Mouse (Mus musculus) ES-Bruce4 (cell line): ENCODE results near the gene Adam15. TPM values are rescaled to one million over a fixed set of nuclear protein-coding genes. Genes with fewer than 3 reads are reported as not detected.

ENCODE experiments used
- H3K27ac ChIP-seq: 2 replicates; pipeline ENCODE4 v1.5.1; 2012; ENCODE audit warnings: low read length, inconsistent platforms; ENCODE audit not compliant: insufficient read depth
- H3K27me3 ChIP-seq: 2 replicates; pipeline ENCODE4 v1.6.1; 2012; ENCODE audit warnings: mild to moderate bottlenecking, low read length, inconsistent platforms; ENCODE audit not compliant: control insufficient read depth, poor library complexity, insufficient read depth, severe bottlenecking
- H3K36me3 ChIP-seq: 2 replicates; pipeline ENCODE4 v1.6.1; 2012; ENCODE audit warnings: inconsistent platforms, mild to moderate bottlenecking, low read length, moderate library complexity; ENCODE audit not compliant: control insufficient read depth, poor library complexity, insufficient read depth, severe bottlenecking
- H3K4me1 ChIP-seq: one replicate; pipeline ENCODE4 v1.8.1; 2011; ENCODE audit warnings: low read length; ENCODE audit not compliant: control insufficient read depth, insufficient read depth
- H3K4me3 ChIP-seq: 2 replicates; pipeline ENCODE4 v1.5.1; 2011; ENCODE audit warnings: low read depth, mild to moderate bottlenecking, low read length
- H3K9ac ChIP-seq: 2 replicates; pipeline ENCODE4 v1.6.1; 2012; ENCODE audit warnings: low read depth, mild to moderate bottlenecking, inconsistent platforms; ENCODE audit not compliant: poor library complexity, severe bottlenecking
- H3K9me3 ChIP-seq: replicated peaks from 2 replicates; pipeline ENCODE4 v1.6.1; 2012; ENCODE audit warnings: mild to moderate bottlenecking, low read length, inconsistent platforms; ENCODE audit not compliant: control insufficient read depth, poor library complexity, insufficient read depth, severe bottlenecking
- CTCF ChIP-seq: IDR thresholded peaks from one replicate; pipeline ENCODE4 v1.8.1; 2011; ENCODE audit warnings: low read depth, low read length
- EP300 ChIP-seq: IDR thresholded peaks from 2 replicates; pipeline ENCODE4 v1.6.1; 2011; ENCODE audit warnings: low read depth, low read length; ENCODE audit not compliant: insufficient read depth
- POLR2A ChIP-seq: IDR thresholded peaks from one replicate; pipeline ENCODE4 v1.8.1; 2011; ENCODE audit warnings: low read length; ENCODE audit not compliant: insufficient read depth
- polyA plus RNA-seq: library from polyadenylated mRNA; stranded (reverse); fragments of >200 nt; gene quantifications from 2 replicates; pipeline ENCODE4 v1.2.4, GENCODE M21; 2011; ENCODE audit warnings: low read depth; ENCODE audit not compliant: missing spikeins, insufficient read depth, insufficient read length

Gene Adam15
- polyA plus RNA-seq: 25.2 TPM in 2 replicates

- Histone ChIP-seq H3K9me3 (no peaks in the 10 kb centered on the region), H3K27me3 (no peaks in the 10 kb centered on the region), H3K36me3 (no peaks in the 10 kb centered on the region), H3K27ac (no peak within 1 kb of the TSS), H3K9ac (peak within 1 kb of the TSS; percentile 60), H3K4me1 (no peaks in the 10 kb centered on the region), H3K4me3 (peak within 1 kb of the TSS; percentile 91)
- TF ChIP-seq POLR2A: peak; percentile 33
- TF ChIP-seq CTCF: no peak
- TF ChIP-seq EP300: no peak
Measured at GRCm38 (mm10) chr3:89349869-89350501, at the start of gene Adam15. Adam15 (minus strand) TSS chr3:89349996.

- Histone ChIP-seq H3K27ac (no peak overlapping the region), H3K36me3 (no peaks in the 10 kb centered on the region), H3K4me3 (no peak overlapping the region), H3K9ac (peak overlapping the region; percentile 52; the same call in 1 of the 2 replicates), H3K27me3 (no peaks in the 10 kb centered on the region), H3K4me1 (no peaks in the 10 kb centered on the region), H3K9me3 (no peaks in the 10 kb centered on the region)
- TF ChIP-seq EP300: no peak
- no peak for TF ChIP-seq CTCF
- no peak for TF ChIP-seq POLR2A
Measured at GRCm38 (mm10) chr3:89396654-89397005, 46.8 kb upstream of the Adam15 start.

- TF ChIP-seq CTCF: peak; percentile 82
- no peak for TF ChIP-seq POLR2A
- TF ChIP-seq EP300: no peak
- Histone ChIP-seq H3K27me3 (no peaks in the 10 kb centered on the region), H3K36me3 (no peaks in the 10 kb centered on the region), H3K9ac (peak overlapping the region; percentile 52), H3K27ac (no peak overlapping the region), H3K4me1 (no peaks in the 10 kb centered on the region), H3K9me3 (no peaks in the 10 kb centered on the region), H3K4me3 (peak overlapping the region; percentile 60)
Measured at GRCm38 (mm10) chr3:89395806-89396653, 46.2 kb upstream of the Adam15 start.

- Histone ChIP-seq H3K4me3 (peak overlapping the region; percentile 57), H3K4me1 (peaks cover 2% of the 10 kb centered on the region), H3K27ac (no peak overlapping the region; the same call in 1 of the 2 replicates), H3K9ac (peak overlapping the region; percentile 52; the same call in 1 of the 2 replicates), H3K9me3 (no peaks in the 10 kb centered on the region), H3K36me3 (no peaks in the 10 kb centered on the region), H3K27me3 (no peaks in the 10 kb centered on the region)
- TF ChIP-seq CTCF (no peak), POLR2A (no peak), EP300 (no peak)
Measured at GRCm38 (mm10) chr3:89395419-89395805, 45.6 kb upstream of the Adam15 start.

- peaks cover 2% of the 10 kb centered on the region for H3K4me1 ChIP-seq
- H3K9me3 ChIP-seq: no peaks in the 10 kb centered on the region
- no peaks in the 10 kb centered on the region for H3K27me3 ChIP-seq
- TF ChIP-seq CTCF: no peak
- TF ChIP-seq EP300: peak; percentile 85; the same call in 1 of the 2 replicates
- peak overlapping the region; percentile 40; the same call in 1 of the 2 replicates for H3K27ac ChIP-seq
- peak overlapping the region; percentile 52 for H3K9ac ChIP-seq
- H3K4me3 ChIP-seq: peak overlapping the region; percentile 57
- H3K36me3 ChIP-seq: no peaks in the 10 kb centered on the region
Measured at GRCm38 (mm10) chr3:89394894-89395256, 45.1 kb upstream of the Adam15 start.
